Mouse (Mus musculus): ENCODE data around the gene Cmtm1. TPM values are rescaled to one million over a fixed set of nuclear protein-coding genes. Genes with fewer than 3 reads are reported as not detected.
"Not testable (repeated sequence)": the region's sequence is repeated elsewhere in the genome, so short reads cannot be mapped to it uniquely, and the experiment has no call there.

Gene Cmtm1
- total RNA-seq, 1 experiment from 2014 or later: not detected

- no peak for ATAC-seq (replicated peaks; ENCODE audit: insufficient number of reproducible peaks, low FRiP score, low TSS enrichment, poor library complexity, severe bottlenecking)
These were observed 23.0 kb upstream of the Cmtm1 start for GRCm38 (mm10) chr8:104332665-104333631.

GRCm38 (mm10) chr8:104321930-104322329, 12.0 kb upstream of the Cmtm1 start, which contains the start of gene Cmtm2b:
Gene Cmtm2b, plus strand, starts transcription at chr8:104322230.
- not testable (repeated sequence) for ATAC-seq (replicated peaks; ENCODE audit: insufficient number of reproducible peaks, low FRiP score, low TSS enrichment, poor library complexity, severe bottlenecking)

GRCm38 (mm10) chr8:104321267-104321666, 11.3 kb upstream of the Cmtm1 start, which contains the start of gene Gm11020:
Gene Gm11020, plus strand, starts transcription at chr8:104321567.
- not testable (repeated sequence) for ATAC-seq (replicated peaks; ENCODE audit: insufficient number of reproducible peaks, low FRiP score, low TSS enrichment, poor library complexity, severe bottlenecking)

GRCm38 (mm10) chr8:104313311-104313710, 3.4 kb upstream of the Cmtm1 start:
- ATAC-seq (replicated peaks; ENCODE audit: insufficient number of reproducible peaks, low FRiP score, low TSS enrichment, poor library complexity, severe bottlenecking): no peak

GRCm38 (mm10) chr8:104312023-104312422, 2.1 kb upstream of the Cmtm1 start:
- not testable (repeated sequence) for ATAC-seq (replicated peaks; ENCODE audit: insufficient number of reproducible peaks, low FRiP score, low TSS enrichment, poor library complexity, severe bottlenecking)

GRCm38 (mm10) chr8:104308341-104308740, 1.6 kb downstream of the Cmtm1 start:
- not testable (repeated sequence) for ATAC-seq (replicated peaks; ENCODE audit: insufficient number of reproducible peaks, low FRiP score, low TSS enrichment, poor library complexity, severe bottlenecking)

- no peak for ATAC-seq (replicated peaks; ENCODE audit: insufficient number of reproducible peaks, low FRiP score, low TSS enrichment, poor library complexity, severe bottlenecking)
These were observed 5.0 kb downstream of the Cmtm1 start for GRCm38 (mm10) chr8:104304962-104305361.

GRCm38 (mm10) chr8:104302536-104302935, 7.4 kb downstream of the Cmtm1 start:
- not testable (repeated sequence) for ATAC-seq (replicated peaks; ENCODE audit: insufficient number of reproducible peaks, low FRiP score, low TSS enrichment, poor library complexity, severe bottlenecking)

GRCm38 (mm10) chr8:104301577-104301976, 8.4 kb downstream of the Cmtm1 start:
- ATAC-seq (replicated peaks; ENCODE audit: insufficient number of reproducible peaks, low FRiP score, low TSS enrichment, poor library complexity, severe bottlenecking): not testable (repeated sequence)

GRCm38 (mm10) chr8:104294396-104294795, 15.5 kb downstream of the Cmtm1 start:
- ATAC-seq (replicated peaks; ENCODE audit: insufficient number of reproducible peaks, low FRiP score, low TSS enrichment, poor library complexity, severe bottlenecking): no peak

GRCm38 (mm10) chr8:104293081-104293480, 16.9 kb downstream of the Cmtm1 start, which contains the start of gene Cmtm2a:
Gene Cmtm2a, minus strand, starts transcription at chr8:104293181.
- not testable (repeated sequence) for ATAC-seq (replicated peaks; ENCODE audit: insufficient number of reproducible peaks, low FRiP score, low TSS enrichment, poor library complexity, severe bottlenecking)

- no peak for ATAC-seq (replicated peaks; ENCODE audit: insufficient number of reproducible peaks, low FRiP score, low TSS enrichment, poor library complexity, severe bottlenecking)
These were observed 41.0 kb downstream of the Cmtm1 start for GRCm38 (mm10) chr8:104268937-104269440.

- no peak for ATAC-seq (replicated peaks; ENCODE audit: insufficient number of reproducible peaks, low FRiP score, low TSS enrichment, poor library complexity, severe bottlenecking)
These were observed 41.6 kb downstream of the Cmtm1 start for GRCm38 (mm10) chr8:104268368-104268767.

GRCm38 (mm10) chr8:104264271-104264935, 45.5 kb downstream of the Cmtm1 start:
- not testable (repeated sequence) for ATAC-seq (replicated peaks; ENCODE audit: insufficient number of reproducible peaks, low FRiP score, low TSS enrichment, poor library complexity, severe bottlenecking)

GRCm38 (mm10) chr8:104261802-104262201, 48.1 kb downstream of the Cmtm1 start:
- not testable (repeated sequence) for ATAC-seq (replicated peaks; ENCODE audit: insufficient number of reproducible peaks, low FRiP score, low TSS enrichment, poor library complexity, severe bottlenecking)

- ATAC-seq (replicated peaks; ENCODE audit: insufficient number of reproducible peaks, low FRiP score, low TSS enrichment, poor library complexity, severe bottlenecking): 0 out of 2 replicates have a peak, but pooled peaks have one; percentile 34
These were observed 56.9 kb downstream of the Cmtm1 start for GRCm38 (mm10) chr8:104253016-104253415.

- no peak for ATAC-seq (replicated peaks; ENCODE audit: insufficient number of reproducible peaks, low FRiP score, low TSS enrichment, poor library complexity, severe bottlenecking)
These were observed 58.5 kb downstream of the Cmtm1 start for GRCm38 (mm10) chr8:104251461-104251860.

GRCm38 (mm10) chr8:104250439-104251367, 59.2 kb downstream of the Cmtm1 start, which contains the start of gene Cklf:
Gene Cklf, plus strand, starts transcription at chr8:104250861.
- peak; percentile 28 for ATAC-seq (replicated peaks; ENCODE audit: insufficient number of reproducible peaks, low FRiP score, low TSS enrichment, poor library complexity, severe bottlenecking)

All from monocyte, adult 5-6 weeks (primary cell).